Mouse (Mus musculus) Muller cell, postnatal 12 days (primary cell): ENCODE data around the gene Ifi47.

ENCODE experiments used
- DNase-seq: peaks from one replicate; pipeline ENCODE4 v3.0.0-alpha.2; 2015; ENCODE audit errors: inconsistent ontology term

The Ifi47 gene

GRCm38 (mm10) chr11:49089735-49090507, 13.5 kb downstream of the Ifi47 start:
- DNase-seq = peak; percentile 15

GRCm38 (mm10) chr11:49090551-49090950, 14.2 kb downstream of the Ifi47 start:
- DNase-seq = no peak

- no peak for DNase-seq
Observed at GRCm38 (mm10) chr11:49091171-49091570, 14.8 kb downstream of the Ifi47 start.

GRCm38 (mm10) chr11:49092053-49092586, 15.7 kb downstream of the Ifi47 start:
- peak; percentile 67 for DNase-seq

- DNase-seq = no peak
Observed at GRCm38 (mm10) chr11:49092786-49093185, 16.4 kb downstream of the Ifi47 start.

- DNase-seq = no peak
Observed at GRCm38 (mm10) chr11:49093861-49094660, 17.7 kb downstream of the Ifi47 start.

- DNase-seq = peak; percentile 86
Observed at GRCm38 (mm10) chr11:49095367-49095766, 19.0 kb downstream of the Ifi47 start.

- no peak for DNase-seq
Observed at GRCm38 (mm10) chr11:49100409-49100808, 24.0 kb downstream of the Ifi47 start.

GRCm38 (mm10) chr11:49101500-49101899, 25.1 kb downstream of the Ifi47 start:
- DNase-seq = no peak

- peak; percentile 58 for DNase-seq
Observed at GRCm38 (mm10) chr11:49103047-49103693, 26.8 kb downstream of the Ifi47 start.

GRCm38 (mm10) chr11:49105752-49106151, 29.4 kb downstream of the Ifi47 start:
- DNase-seq = no peak

GRCm38 (mm10) chr11:49107650-49108537, 31.5 kb downstream of the Ifi47 start:
- peak; percentile 29 for DNase-seq

GRCm38 (mm10) chr11:49108833-49109232, 32.4 kb downstream of the Ifi47 start:
- DNase-seq = no peak

- DNase-seq = no peak
Observed at GRCm38 (mm10) chr11:49111000-49111399, 34.6 kb downstream of the Ifi47 start.

GRCm38 (mm10) chr11:49112624-49113219, 36.3 kb downstream of the Ifi47 start:
- no peak for DNase-seq

GRCm38 (mm10) chr11:49114158-49114557, 37.8 kb downstream of the Ifi47 start:
- DNase-seq = no peak

GRCm38 (mm10) chr11:49114774-49115173, 38.4 kb downstream of the Ifi47 start, which contains the start of gene Olfr1396:
Gene Olfr1396, minus strand, starts transcription at chr11:49114874.
- no peak for DNase-seq

- DNase-seq = no peak
Observed at GRCm38 (mm10) chr11:49119635-49120034, 43.2 kb downstream of the Ifi47 start.

GRCm38 (mm10) chr11:49124169-49124568, 47.8 kb downstream of the Ifi47 start:
- no peak for DNase-seq

GRCm38 (mm10) chr11:49141974-49142373, 65.6 kb downstream of the Ifi47 start, which contains the start of gene Olfr1395:
Gene Olfr1395, plus strand, starts transcription at chr11:49142274.
- no peak for DNase-seq
